Mouse (Mus musculus): ENCODE data around the gene C2cd3. TPM values are rescaled to one million over a fixed set of nuclear protein-coding genes. Genes with fewer than 3 reads are reported as not detected.

The C2cd3 gene
- polyA plus RNA-seq, 1 experiment, result 18.0 TPM

- DNase-seq, result no peak
- no peak for TF ChIP-seq CTCF (IDR thresholded peaks at IDR 0.05; ENCODE audit: borderline replicate concordance, insufficient read depth, low read depth, low read length)
- no peak for TF ChIP-seq POLR2A (IDR thresholded peaks at IDR 0.05; ENCODE audit: borderline replicate concordance, insufficient read depth, low read length)
- H3K27me3 ChIP-seq (ENCODE audit: control insufficient read depth, insufficient read depth, low read length), result no peaks in the 10 kb centered on the region
- H3K4me1 ChIP-seq (ENCODE audit: control insufficient read depth, insufficient read depth, low read length), result no peaks in the 10 kb centered on the region
- no peak overlapping the region for H3K27ac ChIP-seq (ENCODE audit: insufficient read depth, low read length)
- WGBS, result 85% methylated on average over 2 of the region's 2 CpGs
- H3K4me3 ChIP-seq (replicated peaks; ENCODE audit: insufficient read depth, low read depth, low read length), result no peak overlapping the region
These were observed 11.2 kb downstream of the C2cd3 start for GRCm38 (mm10) chr7:100383207-100383606.

GRCm38 (mm10) chr7:100388174-100388573, 16.1 kb downstream of the C2cd3 start:
- Histone ChIP-seq H3K4me3 (replicated peaks; ENCODE audit: insufficient read depth, low read depth, low read length) (no peak overlapping the region), H3K27me3 (ENCODE audit: control insufficient read depth, insufficient read depth, low read length) (no peaks in the 10 kb centered on the region), H3K4me1 (ENCODE audit: control insufficient read depth, insufficient read depth, low read length) (no peaks in the 10 kb centered on the region), H3K27ac (ENCODE audit: insufficient read depth, low read length) (no peak overlapping the region)
- no peak for TF ChIP-seq CTCF (IDR thresholded peaks at IDR 0.05; ENCODE audit: borderline replicate concordance, insufficient read depth, low read depth, low read length)
- TF ChIP-seq POLR2A (IDR thresholded peaks at IDR 0.05; ENCODE audit: borderline replicate concordance, insufficient read depth, low read length), result no peak
- DNase-seq, result no peak
- 97% methylated on average over 2 of the region's 2 CpGs for WGBS

- WGBS, result 53% methylated on average over 8 of the region's 8 CpGs
- no peak for DNase-seq
- Histone ChIP-seq H3K27ac (ENCODE audit: insufficient read depth, low read length) (no peak overlapping the region), H3K27me3 (ENCODE audit: control insufficient read depth, insufficient read depth, low read length) (no peaks in the 10 kb centered on the region), H3K4me3 (replicated peaks; ENCODE audit: insufficient read depth, low read depth, low read length) (no peak overlapping the region), H3K4me1 (ENCODE audit: control insufficient read depth, insufficient read depth, low read length) (no peaks in the 10 kb centered on the region)
- TF ChIP-seq POLR2A (IDR thresholded peaks at IDR 0.05; ENCODE audit: borderline replicate concordance, insufficient read depth, low read length) (no peak), CTCF (IDR thresholded peaks at IDR 0.05; ENCODE audit: borderline replicate concordance, insufficient read depth, low read depth, low read length) (no peak)
These were observed 18.1 kb downstream of the C2cd3 start for GRCm38 (mm10) chr7:100390166-100390565.

- WGBS, result 81% methylated on average over 2 of the region's 2 CpGs
- Histone ChIP-seq H3K27me3 (ENCODE audit: control insufficient read depth, insufficient read depth, low read length) (no peaks in the 10 kb centered on the region), H3K27ac (ENCODE audit: insufficient read depth, low read length) (no peak overlapping the region), H3K4me1 (ENCODE audit: control insufficient read depth, insufficient read depth, low read length) (no peaks in the 10 kb centered on the region), H3K4me3 (replicated peaks; ENCODE audit: insufficient read depth, low read depth, low read length) (no peak overlapping the region)
- DNase-seq, result no peak
- no peak for TF ChIP-seq POLR2A (IDR thresholded peaks at IDR 0.05; ENCODE audit: borderline replicate concordance, insufficient read depth, low read length)
These were observed 20.2 kb downstream of the C2cd3 start for GRCm38 (mm10) chr7:100392265-100392664.

- WGBS, result 57% methylated on average over 8 of the region's 8 CpGs
- no peak for TF ChIP-seq CTCF (IDR thresholded peaks at IDR 0.05; ENCODE audit: borderline replicate concordance, insufficient read depth, low read depth, low read length)
- TF ChIP-seq POLR2A (IDR thresholded peaks at IDR 0.05; ENCODE audit: borderline replicate concordance, insufficient read depth, low read length), result no peak
- DNase-seq, result no peak
- Histone ChIP-seq H3K4me1 (ENCODE audit: control insufficient read depth, insufficient read depth, low read length) (no peaks in the 10 kb centered on the region), H3K4me3 (replicated peaks; ENCODE audit: insufficient read depth, low read depth, low read length) (no peak overlapping the region), H3K27ac (ENCODE audit: insufficient read depth, low read length) (no peak overlapping the region), H3K27me3 (ENCODE audit: control insufficient read depth, insufficient read depth, low read length) (no peaks in the 10 kb centered on the region)
These were observed 27.3 kb downstream of the C2cd3 start for GRCm38 (mm10) chr7:100399231-100399913.

GRCm38 (mm10) chr7:100400899-100401539, 29.0 kb downstream of the C2cd3 start:
- Histone ChIP-seq H3K27me3 (ENCODE audit: control insufficient read depth, insufficient read depth, low read length) (no peaks in the 10 kb centered on the region), H3K4me3 (replicated peaks; ENCODE audit: insufficient read depth, low read depth, low read length) (no peak overlapping the region), H3K27ac (ENCODE audit: insufficient read depth, low read length) (no peak overlapping the region), H3K4me1 (ENCODE audit: control insufficient read depth, insufficient read depth, low read length) (no peaks in the 10 kb centered on the region)
- TF ChIP-seq CTCF (IDR thresholded peaks at IDR 0.05; ENCODE audit: borderline replicate concordance, insufficient read depth, low read depth, low read length), result no peak
- no peak for TF ChIP-seq POLR2A (IDR thresholded peaks at IDR 0.05; ENCODE audit: borderline replicate concordance, insufficient read depth, low read length)
- 71% methylated on average over 4 of the region's 4 CpGs for WGBS
- no peak for DNase-seq

GRCm38 (mm10) chr7:100402715-100403114, 30.7 kb downstream of the C2cd3 start:
- no peak for DNase-seq
- H3K27ac ChIP-seq (ENCODE audit: insufficient read depth, low read length), result no peak overlapping the region
- H3K4me3 ChIP-seq (replicated peaks; ENCODE audit: insufficient read depth, low read depth, low read length), result no peak overlapping the region
- TF ChIP-seq POLR2A (IDR thresholded peaks at IDR 0.05; ENCODE audit: borderline replicate concordance, insufficient read depth, low read length), result no peak
- TF ChIP-seq CTCF (IDR thresholded peaks at IDR 0.05; ENCODE audit: borderline replicate concordance, insufficient read depth, low read depth, low read length), result no peak
- no peaks in the 10 kb centered on the region for H3K27me3 ChIP-seq (ENCODE audit: control insufficient read depth, insufficient read depth, low read length)
- WGBS, result 57% methylated on average over 4 of the region's 4 CpGs
- H3K4me1 ChIP-seq (ENCODE audit: control insufficient read depth, insufficient read depth, low read length), result no peaks in the 10 kb centered on the region

GRCm38 (mm10) chr7:100407677-100408076, 35.6 kb downstream of the C2cd3 start:
- H3K27ac ChIP-seq (ENCODE audit: insufficient read depth, low read length), result no peak overlapping the region
- 96% methylated on average over 5 of the region's 5 CpGs for WGBS
- H3K4me3 ChIP-seq (replicated peaks; ENCODE audit: insufficient read depth, low read depth, low read length), result no peak overlapping the region
- no peak for DNase-seq
- TF ChIP-seq POLR2A (IDR thresholded peaks at IDR 0.05; ENCODE audit: borderline replicate concordance, insufficient read depth, low read length), result no peak
- TF ChIP-seq CTCF (IDR thresholded peaks at IDR 0.05; ENCODE audit: borderline replicate concordance, insufficient read depth, low read depth, low read length), result no peak
- no peaks in the 10 kb centered on the region for H3K27me3 ChIP-seq (ENCODE audit: control insufficient read depth, insufficient read depth, low read length)
- H3K4me1 ChIP-seq (ENCODE audit: control insufficient read depth, insufficient read depth, low read length), result no peaks in the 10 kb centered on the region
